Mouse (Mus musculus): ENCODE measurements around the gene 4930432M17Rik. TPM values are rescaled to one million over a fixed set of nuclear protein-coding genes. Genes with fewer than 3 reads are reported as not detected.

Gene 4930432M17Rik
- polyA plus RNA-seq, 1 experiment: not detected

- TF ChIP-seq MYOG (IDR thresholded peaks at IDR 0.05; ENCODE audit: control insufficient read depth in 1 of 3, insufficient read depth in 1 of 3, insufficient read length in 2 of 3, low read depth in 2 of 3) (no peak), E2F4 (IDR thresholded peaks at IDR 0.05; ENCODE audit: insufficient read depth) (no peak), REST (IDR thresholded peaks at IDR 0.05; ENCODE audit: insufficient read depth, insufficient read length) (no peak), CEBPB (IDR thresholded peaks at IDR 0.05; ENCODE audit: insufficient read depth, poor library complexity, severe bottlenecking) (no peak), MYOD1 (IDR thresholded peaks at IDR 0.05; ENCODE audit: control insufficient read depth in 1 of 3, insufficient read length in 2 of 3, low read depth in 2 of 3) (no peak), TCF3 (IDR thresholded peaks at IDR 0.05; ENCODE audit: insufficient read length, low read depth) (no peak), USF1 (IDR thresholded peaks at IDR 0.05; ENCODE audit: low read depth) (no peak), TCF12 (IDR thresholded peaks at IDR 0.05; ENCODE audit: insufficient read depth, poor library complexity, severe bottlenecking) (no peak), POLR2A (IDR thresholded peaks at IDR 0.05; ENCODE audit: insufficient read length, low read depth) (no peak), SRF (IDR thresholded peaks at IDR 0.05; ENCODE audit: control insufficient read depth, insufficient read length, low read depth) (no peak), MAX (IDR thresholded peaks at IDR 0.05; ENCODE audit: low read depth) (no peak), POLR2AphosphoS2 (IDR thresholded peaks at IDR 0.05; ENCODE audit: insufficient read length, low read depth) (no peak)
- H3K27me3 ChIP-seq (ENCODE audit: control insufficient read depth, insufficient read depth, insufficient read length): no peaks in the 10 kb centered on the region
- no peak overlapping the region for H3K4me2 ChIP-seq (ENCODE audit: low read depth)
- H3ac ChIP-seq (ENCODE audit: control insufficient read depth, insufficient read length): no peak overlapping the region
- no peaks in the 10 kb centered on the region for H3K36me3 ChIP-seq (ENCODE audit: control insufficient read depth, insufficient read depth)
- no peak overlapping the region for H3K4me3 ChIP-seq
- no peaks in the 10 kb centered on the region for H3K79me2 ChIP-seq (ENCODE audit: control insufficient read depth, insufficient read depth)
These were observed 8.4 kb downstream of the 4930432M17Rik start for GRCm38 (mm10) chr3:121678935-121679334.

GRCm38 (mm10) chr3:121679443-121679842, 8.9 kb downstream of the 4930432M17Rik start:
- TF ChIP-seq USF1 (IDR thresholded peaks at IDR 0.05; ENCODE audit: low read depth): no peak
- H3K36me3 ChIP-seq (ENCODE audit: control insufficient read depth, insufficient read depth): no peaks in the 10 kb centered on the region
- H3K4me3 ChIP-seq: no peak overlapping the region
- H3K27me3 ChIP-seq (ENCODE audit: control insufficient read depth, insufficient read depth, insufficient read length): no peaks in the 10 kb centered on the region
- no peak overlapping the region for H3K4me2 ChIP-seq (ENCODE audit: low read depth)
- H3K79me2 ChIP-seq (ENCODE audit: control insufficient read depth, insufficient read depth): no peaks in the 10 kb centered on the region
- H3ac ChIP-seq (ENCODE audit: control insufficient read depth, insufficient read length): no peak overlapping the region

- Histone ChIP-seq H3K79me2 (ENCODE audit: control insufficient read depth, insufficient read depth) (no peaks in the 10 kb centered on the region), H3K4me3 (no peak overlapping the region), H3K27me3 (ENCODE audit: control insufficient read depth, insufficient read depth, insufficient read length) (no peaks in the 10 kb centered on the region), H3K36me3 (ENCODE audit: control insufficient read depth, insufficient read depth) (no peaks in the 10 kb centered on the region), H3ac (ENCODE audit: control insufficient read depth, insufficient read length) (no peak overlapping the region), H3K4me2 (ENCODE audit: low read depth) (no peak overlapping the region)
- TF ChIP-seq MYOD1 (IDR thresholded peaks at IDR 0.05; ENCODE audit: control insufficient read depth in 1 of 3, insufficient read length in 2 of 3, low read depth in 2 of 3) (no peak), USF1 (IDR thresholded peaks at IDR 0.05; ENCODE audit: low read depth) (no peak), POLR2AphosphoS2 (IDR thresholded peaks at IDR 0.05; ENCODE audit: insufficient read length, low read depth) (no peak), TCF3 (IDR thresholded peaks at IDR 0.05; ENCODE audit: insufficient read length, low read depth) (no peak), REST (IDR thresholded peaks at IDR 0.05; ENCODE audit: insufficient read depth, insufficient read length) (no peak), POLR2A (IDR thresholded peaks at IDR 0.05; ENCODE audit: insufficient read length, low read depth) (no peak), SRF (IDR thresholded peaks at IDR 0.05; ENCODE audit: control insufficient read depth, insufficient read length, low read depth) (no peak), CEBPB (IDR thresholded peaks at IDR 0.05; ENCODE audit: insufficient read depth, poor library complexity, severe bottlenecking) (no peak), TCF12 (IDR thresholded peaks at IDR 0.05; ENCODE audit: insufficient read depth, poor library complexity, severe bottlenecking) (no peak), E2F4 (IDR thresholded peaks at IDR 0.05; ENCODE audit: insufficient read depth) (no peak), MAX (IDR thresholded peaks at IDR 0.05; ENCODE audit: low read depth) (no peak), MYOG (IDR thresholded peaks at IDR 0.05; ENCODE audit: control insufficient read depth in 1 of 3, insufficient read depth in 1 of 3, insufficient read length in 2 of 3, low read depth in 2 of 3) (no peak)
These were observed 9.6 kb downstream of the 4930432M17Rik start for GRCm38 (mm10) chr3:121680187-121680586.

GRCm38 (mm10) chr3:121682439-121683411, 12.2 kb downstream of the 4930432M17Rik start:
- H3K36me3 ChIP-seq (ENCODE audit: control insufficient read depth, insufficient read depth): no peaks in the 10 kb centered on the region
- no peak overlapping the region for H3ac ChIP-seq (ENCODE audit: control insufficient read depth, insufficient read length)
- H3K4me2 ChIP-seq (ENCODE audit: low read depth): peak overlapping the region; percentile 56
- TF ChIP-seq CEBPB (IDR thresholded peaks at IDR 0.05; ENCODE audit: insufficient read depth, poor library complexity, severe bottlenecking) (no peak), USF1 (IDR thresholded peaks at IDR 0.05; ENCODE audit: low read depth) (peak; percentile 83), SRF (IDR thresholded peaks at IDR 0.05; ENCODE audit: control insufficient read depth, insufficient read length, low read depth) (no peak)
- no peak overlapping the region for H3K4me3 ChIP-seq
- no peaks in the 10 kb centered on the region for H3K79me2 ChIP-seq (ENCODE audit: control insufficient read depth, insufficient read depth)
- no peaks in the 10 kb centered on the region for H3K27me3 ChIP-seq (ENCODE audit: control insufficient read depth, insufficient read depth, insufficient read length)

GRCm38 (mm10) chr3:121684552-121684951, 14.0 kb downstream of the 4930432M17Rik start:
- peak overlapping the region; percentile 35 for H3K4me2 ChIP-seq (ENCODE audit: low read depth)
- no peaks in the 10 kb centered on the region for H3K79me2 ChIP-seq (ENCODE audit: control insufficient read depth, insufficient read depth)
- no peaks in the 10 kb centered on the region for H3K27me3 ChIP-seq (ENCODE audit: control insufficient read depth, insufficient read depth, insufficient read length)
- TF ChIP-seq E2F4 (IDR thresholded peaks at IDR 0.05; ENCODE audit: insufficient read depth): no peak
- TF ChIP-seq CEBPB (IDR thresholded peaks at IDR 0.05; ENCODE audit: insufficient read depth, poor library complexity, severe bottlenecking): no peak
- peak; percentile 42 for TF ChIP-seq TCF12 (IDR thresholded peaks at IDR 0.05; ENCODE audit: insufficient read depth, poor library complexity, severe bottlenecking)
- TF ChIP-seq MYOD1 (IDR thresholded peaks at IDR 0.05; ENCODE audit: control insufficient read depth in 1 of 3, insufficient read length in 2 of 3, low read depth in 2 of 3): peak in 2 of 3 experiments; percentile 70 to 78
- peak in 2 of 3 experiments; percentile 14 to 60 for TF ChIP-seq MYOG (IDR thresholded peaks at IDR 0.05; ENCODE audit: control insufficient read depth in 1 of 3, insufficient read depth in 1 of 3, insufficient read length in 2 of 3, low read depth in 2 of 3)
- H3K36me3 ChIP-seq (ENCODE audit: control insufficient read depth, insufficient read depth): no peaks in the 10 kb centered on the region
- no peak overlapping the region for H3ac ChIP-seq (ENCODE audit: control insufficient read depth, insufficient read length)
- no peak overlapping the region for H3K4me3 ChIP-seq
